Mouse (Mus musculus): ENCODE data around the gene Ergic2. TPM values are rescaled to one million over a fixed set of nuclear protein-coding genes. Genes with fewer than 3 reads are reported as not detected.

The Ergic2 gene
- polyA plus RNA-seq, 1 experiment, result 40.3 TPM

GRCm38 (mm10) chr6:148234105-148234828, 22.1 kb upstream of the Ergic2 start:
- Histone ChIP-seq H3K36me3 (ENCODE audit: control insufficient read depth, insufficient read depth) (no peaks in the 10 kb centered on the region), H3K27me3 (ENCODE audit: control insufficient read depth, insufficient read depth, insufficient read length) (no peaks in the 10 kb centered on the region), H3K4me3 (no peak overlapping the region), H3K4me2 (ENCODE audit: low read depth) (peak overlapping the region; percentile 10), H3K79me2 (ENCODE audit: control insufficient read depth, insufficient read depth) (no peaks in the 10 kb centered on the region), H3ac (ENCODE audit: control insufficient read depth, insufficient read length) (no peak overlapping the region)
- no peak for TF ChIP-seq CEBPB (IDR thresholded peaks at IDR 0.05; ENCODE audit: insufficient read depth, poor library complexity, severe bottlenecking)
- TF ChIP-seq USF1 (IDR thresholded peaks at IDR 0.05; ENCODE audit: low read depth), result no peak
- TF ChIP-seq SRF (IDR thresholded peaks at IDR 0.05; ENCODE audit: control insufficient read depth, insufficient read length, low read depth), result no peak
- TF ChIP-seq TCF12 (IDR thresholded peaks at IDR 0.05; ENCODE audit: insufficient read depth, poor library complexity, severe bottlenecking), result no peak

- H3K27me3 ChIP-seq (ENCODE audit: control insufficient read depth, insufficient read depth, insufficient read length), result no peaks in the 10 kb centered on the region
- TF ChIP-seq E2F4 (IDR thresholded peaks at IDR 0.05; ENCODE audit: insufficient read depth) (no peak), POLR2A (IDR thresholded peaks at IDR 0.05; ENCODE audit: insufficient read length, low read depth) (no peak), TCF12 (IDR thresholded peaks at IDR 0.05; ENCODE audit: insufficient read depth, poor library complexity, severe bottlenecking) (no peak), CEBPB (IDR thresholded peaks at IDR 0.05; ENCODE audit: insufficient read depth, poor library complexity, severe bottlenecking) (no peak), MYOG (IDR thresholded peaks at IDR 0.05; ENCODE audit: control insufficient read depth in 1 of 3, insufficient read depth in 1 of 3, insufficient read length in 2 of 3, low read depth in 2 of 3) (no peak), TCF3 (IDR thresholded peaks at IDR 0.05; ENCODE audit: insufficient read length, low read depth) (no peak), POLR2AphosphoS2 (IDR thresholded peaks at IDR 0.05; ENCODE audit: insufficient read length, low read depth) (no peak), MAX (IDR thresholded peaks at IDR 0.05; ENCODE audit: low read depth) (no peak), SRF (IDR thresholded peaks at IDR 0.05; ENCODE audit: control insufficient read depth, insufficient read length, low read depth) (no peak), MYOD1 (IDR thresholded peaks at IDR 0.05; ENCODE audit: control insufficient read depth in 1 of 3, insufficient read length in 2 of 3, low read depth in 2 of 3) (no peak), REST (IDR thresholded peaks at IDR 0.05; ENCODE audit: insufficient read depth, insufficient read length) (no peak), USF1 (IDR thresholded peaks at IDR 0.05; ENCODE audit: low read depth) (no peak)
- H3K4me3 ChIP-seq, result no peak overlapping the region
- no peaks in the 10 kb centered on the region for H3K79me2 ChIP-seq (ENCODE audit: control insufficient read depth, insufficient read depth)
- H3K4me2 ChIP-seq (ENCODE audit: low read depth), result no peak overlapping the region
- no peak overlapping the region for H3ac ChIP-seq (ENCODE audit: control insufficient read depth, insufficient read length)
- no peaks in the 10 kb centered on the region for H3K36me3 ChIP-seq (ENCODE audit: control insufficient read depth, insufficient read depth)
Measured at GRCm38 (mm10) chr6:148227542-148227941, 15.4 kb upstream of the Ergic2 start.

- TF ChIP-seq REST (IDR thresholded peaks at IDR 0.05; ENCODE audit: insufficient read depth, insufficient read length), result no peak
- no peak for TF ChIP-seq CEBPB (IDR thresholded peaks at IDR 0.05; ENCODE audit: insufficient read depth, poor library complexity, severe bottlenecking)
- no peak for TF ChIP-seq SRF (IDR thresholded peaks at IDR 0.05; ENCODE audit: control insufficient read depth, insufficient read length, low read depth)
- no peak for TF ChIP-seq E2F4 (IDR thresholded peaks at IDR 0.05; ENCODE audit: insufficient read depth)
- TF ChIP-seq POLR2A (IDR thresholded peaks at IDR 0.05; ENCODE audit: insufficient read length, low read depth), result no peak
- no peak for TF ChIP-seq MYOG (IDR thresholded peaks at IDR 0.05; ENCODE audit: control insufficient read depth in 1 of 3, insufficient read depth in 1 of 3, insufficient read length in 2 of 3, low read depth in 2 of 3)
- no peak for TF ChIP-seq POLR2AphosphoS2 (IDR thresholded peaks at IDR 0.05; ENCODE audit: insufficient read length, low read depth)
- no peak for TF ChIP-seq TCF12 (IDR thresholded peaks at IDR 0.05; ENCODE audit: insufficient read depth, poor library complexity, severe bottlenecking)
- no peak for TF ChIP-seq MAX (IDR thresholded peaks at IDR 0.05; ENCODE audit: low read depth)
- no peak for TF ChIP-seq USF1 (IDR thresholded peaks at IDR 0.05; ENCODE audit: low read depth)
- TF ChIP-seq TCF3 (IDR thresholded peaks at IDR 0.05; ENCODE audit: insufficient read length, low read depth), result no peak
- H3K79me2 ChIP-seq (ENCODE audit: control insufficient read depth, insufficient read depth), result no peaks in the 10 kb centered on the region
Measured at GRCm38 (mm10) chr6:148222686-148223085, 10.5 kb upstream of the Ergic2 start.

GRCm38 (mm10) chr6:148218235-148219076, 6.3 kb upstream of the Ergic2 start:
- Histone ChIP-seq H3K27me3 (ENCODE audit: control insufficient read depth, insufficient read depth, insufficient read length) (no peaks in the 10 kb centered on the region), H3K79me2 (ENCODE audit: control insufficient read depth, insufficient read depth) (no peaks in the 10 kb centered on the region), H3K4me3 (no peak overlapping the region), H3ac (ENCODE audit: control insufficient read depth, insufficient read length) (no peak overlapping the region), H3K4me2 (ENCODE audit: low read depth) (no peak overlapping the region), H3K36me3 (ENCODE audit: control insufficient read depth, insufficient read depth) (no peaks in the 10 kb centered on the region)
- TF ChIP-seq MYOG (IDR thresholded peaks at IDR 0.05; ENCODE audit: control insufficient read depth in 1 of 3, insufficient read depth in 1 of 3, insufficient read length in 2 of 3, low read depth in 2 of 3) (no peak), CEBPB (IDR thresholded peaks at IDR 0.05; ENCODE audit: insufficient read depth, poor library complexity, severe bottlenecking) (no peak), MAX (IDR thresholded peaks at IDR 0.05; ENCODE audit: low read depth) (no peak), POLR2A (IDR thresholded peaks at IDR 0.05; ENCODE audit: insufficient read length, low read depth) (no peak), POLR2AphosphoS2 (IDR thresholded peaks at IDR 0.05; ENCODE audit: insufficient read length, low read depth) (no peak), MYOD1 (IDR thresholded peaks at IDR 0.05; ENCODE audit: control insufficient read depth in 1 of 3, insufficient read length in 2 of 3, low read depth in 2 of 3) (no peak), SRF (IDR thresholded peaks at IDR 0.05; ENCODE audit: control insufficient read depth, insufficient read length, low read depth) (no peak), TCF3 (IDR thresholded peaks at IDR 0.05; ENCODE audit: insufficient read length, low read depth) (no peak)

More at GRCm38 (mm10) chr6:148222686-148223085, 10.5 kb upstream of the Ergic2 start:
- H3ac ChIP-seq (ENCODE audit: control insufficient read depth, insufficient read length), result no peak overlapping the region
- no peak overlapping the region for H3K4me3 ChIP-seq
- no peak overlapping the region for H3K4me2 ChIP-seq (ENCODE audit: low read depth)
- H3K36me3 ChIP-seq (ENCODE audit: control insufficient read depth, insufficient read depth), result no peaks in the 10 kb centered on the region
- H3K27me3 ChIP-seq (ENCODE audit: control insufficient read depth, insufficient read depth, insufficient read length), result no peaks in the 10 kb centered on the region

Data from myocyte (in vitro differentiated cells).